Mouse (Mus musculus) forebrain, postnatal 0 days (tissue): ENCODE measurements around the gene Actr8. TPM values are rescaled to one million over a fixed set of nuclear protein-coding genes. Genes with fewer than 3 reads are reported as not detected.

Source experiments
- ATAC-seq: fragments of 200-750 bp; cut with Nextera tagmentation; 2 replicates; pipeline ENCODE4 v1.8.0; 2017; ENCODE audit warnings: mild to moderate bottlenecking, moderate library complexity
- DNase-seq: peaks from one replicate; pipeline ENCODE4 v3.0.0-alpha.2; 2015
- H3K27ac ChIP-seq: fragments of 300-500 bp; sonication (generic); 2 replicates; pipeline ENCODE4 v1.5.1; 2014; ENCODE audit warnings: low read depth, mild to moderate bottlenecking, antibody characterized with exemption, low read length, moderate library complexity, mixed read lengths
- H3K27me3 ChIP-seq: fragments of 300-500 bp; sonication (generic); 2 replicates; pipeline ENCODE4 v1.6.1; 2014; ENCODE audit warnings: mild to moderate bottlenecking, low read length, mixed read lengths; ENCODE audit not compliant: insufficient read depth
- H3K36me3 ChIP-seq: fragments of 300-500 bp; sonication (generic); 2 replicates; pipeline ENCODE4 v1.6.1; 2014; ENCODE audit warnings: mild to moderate bottlenecking, moderate library complexity; ENCODE audit not compliant: insufficient read depth
- H3K4me1 ChIP-seq: fragments of 300-500 bp; sonication (generic); 2 replicates; pipeline ENCODE4 v1.6.1; 2014; ENCODE audit warnings: antibody characterized with exemption; ENCODE audit not compliant: insufficient read depth
- H3K4me2 ChIP-seq: fragments of 300-500 bp; sonication (generic); 2 replicates; pipeline ENCODE4 v1.6.1; 2014; ENCODE audit warnings: low read depth, mild to moderate bottlenecking, moderate library complexity
- H3K4me3 ChIP-seq: fragments of 300-500 bp; sonication (generic); 2 replicates; pipeline ENCODE4 v1.5.1; 2014; ENCODE audit warnings: low read depth, low read length, mixed read lengths
- H3K9ac ChIP-seq: fragments of 300-500 bp; sonication (generic); 2 replicates; pipeline ENCODE4 v1.6.1; 2014; ENCODE audit warnings: mild to moderate bottlenecking
- H3K9me3 ChIP-seq: fragments of 300-500 bp; sonication (generic); 2 replicates; pipeline ENCODE4 v1.6.1; 2016; ENCODE audit warnings: low read length
- CTCF ChIP-seq: sonication (generic); IDR thresholded peaks from 2 replicates; pipeline ENCODE4 v1.5.1; 2016; ENCODE audit warnings: antibody characterized with exemption, control low read depth, low read depth
- WGBS: fragments of 180-500 bp; shearing (Covaris S2); extraction: QIAGEN DNeasy Blood & Tissue Kit; methylation state at CpG from one replicate; pipeline ENCODE4 v1.1.7; 2014; 5-methylcytosine and 5-hydroxymethylcytosine counted together
- polyA plus RNA-seq: library from polyadenylated mRNA; unstranded; fragments of >200 nt; fragmentation: Nextera tagmentation; extraction: Ambion mirVana; gene quantifications from 2 replicates; pipeline ENCODE4 v1.2.1, GENCODE M21; 2015
- total RNA-seq: library from RNA; depleted of rRNA; stranded (reverse); fragments of >200 nt; gene quantifications from 2 replicates; pipeline ENCODE4 v1.2.3, GENCODE M21; 2014

Actr8 gene
- total and polyA plus RNA-seq, 2 experiments from 2014 or later: 49.2 to 68.6 TPM

DNA sequence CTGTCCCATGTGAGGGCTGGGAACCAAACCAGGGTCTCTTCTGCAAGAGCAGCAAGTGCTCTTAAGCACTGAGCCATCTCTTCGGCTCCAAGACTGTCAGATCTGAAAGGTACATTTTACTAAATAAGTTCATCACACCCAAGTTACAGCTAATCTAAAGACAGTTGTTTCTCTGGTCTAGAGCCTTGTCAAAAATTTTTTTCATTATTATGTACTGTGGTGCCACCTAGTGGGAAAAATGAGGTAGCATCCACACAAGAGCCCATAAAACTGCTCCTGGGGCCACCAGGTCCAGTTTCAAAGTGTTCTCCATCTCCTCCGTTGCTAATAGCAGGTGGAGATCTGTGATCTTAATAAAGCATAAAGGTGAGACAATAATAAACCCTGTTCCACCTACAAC is 37.3 kb upstream of the Actr8 start:
- Histone ChIP-seq H3K9ac (no peak overlapping the region), H3K27ac (no peak overlapping the region), H3K4me3 (no peak overlapping the region), H3K4me2 (no peak overlapping the region), H3K36me3 (no peaks in the 10 kb centered on the region), H3K9me3 (no peaks in the 10 kb centered on the region), H3K4me1 (no peaks in the 10 kb centered on the region), H3K27me3 (no peaks in the 10 kb centered on the region)
- peak; percentile 83 for DNase-seq
- WGBS: 6% methylated on average over 2 of the region's 2 CpGs
- peak; percentile 47 for ATAC-seq
- TF ChIP-seq CTCF: peak; percentile 73

DNA sequence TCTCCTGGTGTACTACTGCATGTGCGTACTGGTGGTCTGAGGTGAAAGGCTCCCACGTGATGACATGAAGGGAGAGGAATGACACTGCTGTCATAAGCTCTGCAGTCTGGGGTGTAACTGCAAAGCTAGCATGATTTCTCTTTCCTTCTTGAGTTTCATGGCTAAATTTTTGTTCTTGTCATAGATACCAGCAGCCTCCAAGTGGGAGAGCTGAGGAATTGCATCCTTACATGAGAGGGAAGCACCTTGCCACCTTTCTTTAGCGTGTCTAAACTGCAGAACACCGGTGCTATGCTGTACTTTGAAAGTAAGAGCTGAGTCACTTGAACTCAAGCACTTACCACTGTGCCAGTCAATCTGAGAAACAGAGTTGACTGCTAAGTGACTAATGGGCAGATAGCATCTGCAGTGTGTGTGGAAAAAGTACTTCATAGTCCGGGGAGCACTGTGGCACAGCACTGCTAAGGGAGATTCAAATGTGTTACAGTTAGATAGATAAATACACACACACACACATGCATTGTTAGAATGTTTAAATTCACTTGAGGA is 31.3 kb upstream of the Actr8 start:
- no peaks in the 10 kb centered on the region for H3K9me3 ChIP-seq
- no peaks in the 10 kb centered on the region for H3K4me1 ChIP-seq
- TF ChIP-seq CTCF: peak; percentile 54
- H3K9ac ChIP-seq: no peak overlapping the region
- ATAC-seq (no peak), DNase-seq (no peak)
- no peaks in the 10 kb centered on the region; the same call in 1 of the 2 replicates for H3K36me3 ChIP-seq
- no peak overlapping the region for H3K27ac ChIP-seq
- WGBS: 74% methylated on average over 5 of the region's 5 CpGs
- no peak overlapping the region for H3K4me2 ChIP-seq
- H3K27me3 ChIP-seq: no peaks in the 10 kb centered on the region
- no peak overlapping the region for H3K4me3 ChIP-seq

DNA sequence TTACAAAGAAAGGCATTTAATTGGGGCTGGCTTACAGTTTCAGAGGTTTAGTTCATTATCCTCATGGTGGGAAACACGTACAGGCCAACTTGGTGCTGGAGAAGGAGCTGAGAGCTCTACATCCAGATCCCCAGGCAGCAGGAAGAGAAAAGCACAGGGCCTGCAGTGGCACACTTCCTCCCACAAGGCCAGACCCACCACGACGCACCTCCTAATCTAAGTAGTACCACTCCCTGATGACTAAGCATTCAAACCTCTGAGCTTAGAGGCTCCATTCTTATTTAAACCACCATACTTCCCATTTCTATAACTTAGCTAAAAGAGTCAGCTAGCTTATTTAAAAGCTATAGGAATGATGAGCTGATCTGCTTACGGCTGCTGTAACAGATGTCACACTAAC is 27.3 kb upstream of the Actr8 start:
- no peak for DNase-seq
- no peak for ATAC-seq
- WGBS: 76% methylated on average over 4 of the region's 4 CpGs
- H3K9me3 ChIP-seq: no peaks in the 10 kb centered on the region
- H3K4me1 ChIP-seq: no peaks in the 10 kb centered on the region
- no peak overlapping the region for H3K4me2 ChIP-seq
- no peak for TF ChIP-seq CTCF
- no peaks in the 10 kb centered on the region for H3K27me3 ChIP-seq
- no peak overlapping the region for H3K9ac ChIP-seq
- H3K27ac ChIP-seq: no peak overlapping the region
- H3K4me3 ChIP-seq: no peak overlapping the region
- H3K36me3 ChIP-seq: no peaks in the 10 kb centered on the region; the same call in 1 of the 2 replicates

DNA sequence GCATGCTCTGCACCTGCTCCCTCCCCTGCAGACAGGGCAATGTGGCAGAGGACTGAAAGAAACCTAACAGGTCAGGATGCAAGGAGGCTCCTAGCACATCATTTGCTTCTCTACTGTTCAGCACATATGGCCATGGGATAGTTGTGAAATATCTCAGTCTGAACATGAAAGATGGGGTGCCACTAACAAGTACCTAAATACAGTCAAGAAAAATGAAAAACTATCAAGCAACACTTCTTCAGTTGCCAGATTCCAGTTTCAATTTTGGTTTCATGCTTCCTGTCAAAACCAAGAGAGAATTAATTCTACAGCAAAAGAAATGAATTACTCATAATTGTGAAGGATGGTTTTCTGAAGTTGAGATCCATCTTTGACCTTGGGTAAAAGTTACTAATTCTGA is 20.7 kb upstream of the Actr8 start:
- Histone ChIP-seq H3K27ac (no peak overlapping the region), H3K27me3 (no peaks in the 10 kb centered on the region), H3K4me2 (no peak overlapping the region), H3K4me1 (no peaks in the 10 kb centered on the region), H3K36me3 (no peaks in the 10 kb centered on the region), H3K9me3 (no peaks in the 10 kb centered on the region), H3K4me3 (no peak overlapping the region), H3K9ac (no peak overlapping the region)
- DNase-seq: no peak
- TF ChIP-seq CTCF: no peak
- ATAC-seq: no peak

DNA sequence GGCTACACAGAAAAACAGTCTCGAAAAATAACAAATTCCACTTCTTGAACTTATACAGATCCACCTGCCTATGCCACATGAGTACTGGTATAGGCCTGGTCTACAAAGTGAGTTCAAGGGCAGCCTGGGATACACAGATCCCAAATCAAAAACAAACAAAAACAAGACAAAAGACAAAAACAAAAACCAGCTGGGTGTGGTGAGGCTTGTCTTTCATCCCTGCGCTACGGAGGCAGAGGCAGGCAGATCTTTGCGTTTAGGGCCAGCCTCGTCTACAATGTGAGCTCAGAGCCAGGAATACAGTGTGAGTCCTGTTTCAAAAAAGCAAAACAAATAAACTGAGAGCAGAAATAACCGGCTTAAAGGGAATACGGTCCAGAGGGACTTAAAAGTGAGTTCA is 10.5 kb upstream of the Actr8 start:
- H3K9ac ChIP-seq: peak overlapping the region; percentile 80
- peak overlapping the region; percentile 69; the same call in 1 of the 2 replicates for H3K27ac ChIP-seq
- 71% methylated on average over 7 of the region's 7 CpGs for WGBS
- ATAC-seq: peak; percentile 0; the same call in 1 of the 2 replicates
- TF ChIP-seq CTCF: no peak
- no peaks in the 10 kb centered on the region for H3K27me3 ChIP-seq
- 0 out of 2 replicates have a peak, but pooled peaks cover 3% of the 10 kb centered on the region for H3K9me3 ChIP-seq
- H3K4me1 ChIP-seq: peaks cover 10% of the 10 kb centered on the region; the same call in 1 of the 2 replicates
- DNase-seq: no peak
- H3K4me2 ChIP-seq: peak overlapping the region; percentile 58
- H3K36me3 ChIP-seq: peaks cover 21% of the 10 kb centered on the region
- H3K4me3 ChIP-seq: peak overlapping the region; percentile 81

DNA sequence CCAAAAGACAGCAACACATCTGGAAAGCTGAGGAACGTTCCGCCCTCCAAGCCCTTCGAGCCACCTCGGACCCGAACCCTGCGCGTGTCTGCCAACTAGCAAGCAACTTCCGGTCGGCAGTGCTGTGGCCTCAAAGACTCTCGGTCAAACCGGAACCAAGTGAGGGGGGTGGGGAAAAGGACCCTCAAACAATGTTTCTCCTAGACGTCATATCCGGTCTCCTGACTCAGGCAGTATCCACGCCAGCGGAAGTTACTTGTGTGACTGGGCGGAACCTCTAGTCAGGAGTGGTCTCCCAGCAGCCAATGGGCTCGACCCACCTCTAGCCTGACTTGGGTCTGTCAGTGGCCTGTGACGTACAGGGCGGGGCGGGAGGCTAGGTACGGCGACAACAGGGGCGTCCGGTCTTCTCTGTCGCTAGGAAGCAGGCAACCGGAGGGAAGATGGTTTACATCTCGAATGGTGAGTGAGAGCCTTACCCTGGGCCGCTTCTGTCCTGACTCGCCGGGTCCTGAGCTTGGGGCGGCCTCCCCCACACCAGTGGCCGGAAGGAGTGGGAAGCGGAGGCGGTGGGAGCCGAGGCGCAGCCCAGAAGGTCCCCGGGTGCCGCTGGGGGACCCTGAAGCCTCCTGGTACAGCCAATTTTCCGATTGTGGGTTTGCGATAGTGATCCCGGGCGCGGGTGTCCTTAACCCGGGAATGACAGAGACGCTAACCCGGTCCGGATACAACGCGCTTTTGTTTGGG is 9.9 kb upstream of the Actr8 start, which contains the start of gene Selenok:
Selenok (plus strand) TSS at position 234 of the 747 bp plus-strand sequence.
- peak; percentile 100 for ATAC-seq
- DNase-seq: peak; percentile 98
- Histone ChIP-seq H3K27me3 (no peaks in the 10 kb centered on the region), H3K9ac (peak within 1 kb of the TSS; percentile 80), H3K4me3 (peak within 1 kb of the TSS; percentile 81), H3K27ac (peak within 1 kb of the TSS; percentile 87), H3K36me3 (peaks cover 28% of the 10 kb centered on the region), H3K9me3 (no peaks in the 10 kb centered on the region), H3K4me2 (peak within 1 kb of the TSS; percentile 58), H3K4me1 (peaks cover 10% of the 10 kb centered on the region; the same call in 1 of the 2 replicates)
- TF ChIP-seq CTCF: no peak
- under 1% methylated on average over 49 of the region's 49 CpGs for WGBS

DNA sequence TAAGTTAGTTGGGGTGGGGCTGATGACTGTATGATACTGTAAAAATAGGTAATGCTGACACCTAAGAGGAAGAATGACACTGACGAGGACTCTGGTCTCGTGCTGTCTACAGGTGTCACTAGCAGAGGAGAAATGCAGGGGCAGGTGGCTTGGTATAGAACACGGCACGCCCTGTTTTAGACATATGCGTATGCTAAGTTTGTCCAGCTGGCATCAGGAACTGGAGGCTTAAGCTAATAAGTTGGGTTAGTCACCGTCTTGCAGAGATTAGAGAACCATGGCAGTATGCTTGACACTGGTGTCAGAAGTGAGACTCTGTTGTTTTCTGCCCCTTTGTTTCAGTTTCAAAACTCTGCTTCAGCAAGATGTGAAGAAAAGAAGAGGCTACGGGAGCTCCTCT is 6.7 kb upstream of the Actr8 start:
- no peaks in the 10 kb centered on the region for H3K9me3 ChIP-seq
- H3K9ac ChIP-seq: no peak overlapping the region
- H3K4me2 ChIP-seq: no peak overlapping the region
- no peaks in the 10 kb centered on the region for H3K27me3 ChIP-seq
- no peak for TF ChIP-seq CTCF
- ATAC-seq (no peak), DNase-seq (no peak)
- H3K4me1 ChIP-seq: peaks cover 10% of the 10 kb centered on the region; the same call in 1 of the 2 replicates
- H3K4me3 ChIP-seq: no peak overlapping the region
- WGBS: 94% methylated on average over 7 of the region's 7 CpGs
- peaks cover 45% of the 10 kb centered on the region for H3K36me3 ChIP-seq
- no peak overlapping the region for H3K27ac ChIP-seq
